Mouse (Mus musculus) MEL (cell line): ENCODE data around the gene Imp4.

ENCODE experiments used
- CTCF ChIP-seq, 3 experiments: IDR thresholded peaks in 2 of 3; conservative IDR thresholded peaks in 1 of 3; 2 replicates each; pipeline ENCODE4 v1.5.1; 2011 to 2012; ENCODE audit warnings: low read length in 3 of 3, low read depth in 2 of 3, mild to moderate bottlenecking in 2 of 3, improper control_type of control experiment in 1 of 3, inconsistent platforms in 1 of 3, mixed read lengths in 1 of 3, moderate library complexity in 1 of 3; ENCODE audit not compliant: control insufficient read depth in 1 of 3, insufficient read depth in 1 of 3, poor library complexity in 1 of 3, severe bottlenecking in 1 of 3
- ELF1 ChIP-seq: IDR thresholded peaks from 2 replicates; pipeline ENCODE4 v1.6.1; 2014; ENCODE audit warnings: low read depth, mild to moderate bottlenecking, inconsistent platforms, low read length, improper control_type of control experiment, moderate library complexity
- EP300 ChIP-seq, 2 experiments: IDR thresholded peaks; 2 replicates each; pipeline ENCODE4 v1.6.1; 2011; ENCODE audit warnings: improper control_type of control experiment in 2 of 2, low read length in 2 of 2, low read depth in 1 of 2, mild to moderate bottlenecking in 1 of 2
- ETS1 ChIP-seq: IDR thresholded peaks from 2 replicates; pipeline ENCODE4 v1.6.1; 2012; ENCODE audit warnings: low read depth, mild to moderate bottlenecking, inconsistent platforms, low read length, improper control_type of control experiment, moderate library complexity
- GATA1 ChIP-seq: IDR thresholded peaks from 2 replicates; pipeline ENCODE4 v1.6.1; 2011; ENCODE audit warnings: low read depth, low read length, improper control_type of control experiment
- HCFC1 ChIP-seq: IDR thresholded peaks from 2 replicates; pipeline ENCODE4 v1.6.1; 2012; ENCODE audit warnings: low read depth, mild to moderate bottlenecking, inconsistent platforms, low read length, improper control_type of control experiment, moderate library complexity
- JUND ChIP-seq: IDR thresholded peaks from 2 replicates; pipeline ENCODE4 v1.6.1; 2011; ENCODE audit warnings: low read depth, mild to moderate bottlenecking, improper control_type of control experiment, low read length
- MAX ChIP-seq: IDR thresholded peaks from 2 replicates; pipeline ENCODE4 v1.6.1; 2011; ENCODE audit warnings: low read length, improper control_type of control experiment
- MEF2A ChIP-seq: IDR thresholded peaks from 2 replicates; pipeline ENCODE4 v1.6.1; 2014; ENCODE audit warnings: low read depth, mild to moderate bottlenecking, inconsistent platforms, low read length, improper control_type of control experiment; ENCODE audit not compliant: poor library complexity, insufficient replicate concordance, severe bottlenecking; ENCODE audit errors: extremely low read depth
- POLR2A ChIP-seq, 2 experiments: IDR thresholded peaks; 2 replicates each; pipeline ENCODE4 v1.6.1; 2011 to 2012; ENCODE audit warnings: low read length in 2 of 2, mild to moderate bottlenecking in 2 of 2, control low read depth in 1 of 2, improper control_type of control experiment in 1 of 2, low read depth in 1 of 2, moderate library complexity in 1 of 2; ENCODE audit not compliant: control insufficient read depth in 1 of 2, insufficient read depth in 1 of 2, poor library complexity in 1 of 2

DNA sequence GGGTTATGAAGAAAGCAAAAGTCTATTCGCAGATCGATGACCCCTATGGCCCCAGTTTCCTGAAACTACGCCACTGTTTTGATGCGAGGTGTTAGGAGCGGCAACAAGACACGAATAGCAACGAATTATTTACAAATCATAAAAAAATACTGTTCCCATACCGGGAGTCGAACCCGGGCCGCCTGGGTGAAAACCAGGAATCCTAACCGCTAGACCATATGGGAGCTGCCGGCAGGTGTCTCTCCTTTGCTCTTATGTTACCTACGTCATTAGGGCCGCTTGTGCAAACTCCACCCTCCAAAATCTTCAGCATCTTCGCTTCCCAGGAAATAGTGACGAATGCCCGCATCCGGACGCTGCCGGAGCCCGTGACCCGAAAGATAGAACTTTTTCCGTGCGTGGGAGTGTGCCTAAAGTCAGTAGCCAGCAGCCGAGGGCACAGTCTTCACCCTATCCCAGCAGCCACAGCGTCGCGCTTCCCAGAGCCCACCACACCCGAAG is 4.9 kb upstream of the Imp4 start:
- TF ChIP-seq POLR2A (IDR thresholded peaks at IDR 0.05; ENCODE audit: control insufficient read depth in 1 of 2, insufficient read depth in 1 of 2, low read depth in 1 of 2, low read length in 2 of 2, poor library complexity in 1 of 2) (peak; percentile 57 to 64; a peak in 3 of 4 replicates), CTCF (IDR thresholded peaks at IDR 0.05 in 2 of 3, conservative IDR thresholded peaks at IDR 0.05 in 1 of 3; ENCODE audit: control insufficient read depth in 1 of 3, insufficient read depth in 1 of 3, low read depth in 2 of 3, low read length in 3 of 3, poor library complexity in 1 of 3, severe bottlenecking in 1 of 3) (no peak), EP300 (IDR thresholded peaks at IDR 0.05; ENCODE audit: low read depth in 1 of 2, low read length in 2 of 2) (no peak), HCFC1 (no peak), MAX (no peak), JUND (no peak), MEF2A (no peak), ETS1 (no peak), GATA1 (peak; percentile 12; the same call in 1 of the 2 replicates), ELF1 (peak; percentile 65; the same call in 1 of the 2 replicates)
